Mouse (Mus musculus): ENCODE data around the gene Nabp1.

GRCm38 (mm10) chr1:51514379-51514778 is 36.2 kb upstream of the Nabp1 start:
- TF ChIP-seq POLR2A (IDR thresholded peaks at IDR 0.05; ENCODE audit: control insufficient read depth in 1 of 2, insufficient read depth in 1 of 2, low read depth in 1 of 2, low read length in 2 of 2, poor library complexity in 1 of 2) (no peak), MYC (IDR thresholded peaks at IDR 0.05; ENCODE audit: low read depth, low read length) (no peak)

All from MEL (cell line).